Mouse (Mus musculus) spleen, postnatal 4 days (tissue): ENCODE results near the gene H2-T24.
A peak's percentile ranks its signal among the peaks of the same experiment; 100 is the strongest.
"Not testable (repeated sequence)": the region's sequence is repeated elsewhere in the genome, so short reads cannot be mapped to it uniquely, and the experiment has no call there.

Experiments used
- DNase-seq, 2 experiments: peaks; one replicate each; pipeline ENCODE4 v3.0.0; 2022; ENCODE audit warnings: low spot score in 2 of 2

The H2-T24 gene

GRCm38 (mm10) chr17:36020191-36021073 is at the start of gene H2-T24:
TSS of gene H2-T24 (minus strand) at chr17:36020560.
- DNase-seq = peak; percentile 79 to 87

- peak; percentile 83 to 95 for DNase-seq
These were observed 40.5 kb upstream of the H2-T24 start for GRCm38 (mm10) chr17:36060829-36061228.

GRCm38 (mm10) chr17:36058362-36058761 is 38.0 kb upstream of the H2-T24 start, which contains the start of gene Gm11127:
TSS of gene Gm11127 (minus strand) at chr17:36058371.
- DNase-seq = not testable (repeated sequence)

- DNase-seq = not testable (repeated sequence)
These were observed 37.6 kb upstream of the H2-T24 start for GRCm38 (mm10) chr17:36057927-36058326.

GRCm38 (mm10) chr17:36043286-36043685 is 22.9 kb upstream of the H2-T24 start:
- peak in 1 of 2 experiments; percentile 59 for DNase-seq

- peak; percentile 66 to 77 for DNase-seq
These were observed 22.3 kb upstream of the H2-T24 start, which contains the start of the genes H2-T22 and Gm6034 for GRCm38 (mm10) chr17:36042610-36043169. TSS of gene H2-T22 (minus strand) at chr17:36042747. TSS of gene Gm6034 (plus strand) at chr17:36042961.

- DNase-seq = peak; percentile 18 to 67
These were observed 21.7 kb upstream of the H2-T24 start for GRCm38 (mm10) chr17:36042055-36042454.

GRCm38 (mm10) chr17:36040604-36041003 is 20.2 kb upstream of the H2-T24 start:
- DNase-seq = peak in 1 of 2 experiments; percentile 57

- peak in 1 of 2 experiments; percentile 60 for DNase-seq
These were observed 15.8 kb upstream of the H2-T24 start for GRCm38 (mm10) chr17:36036126-36036525.

GRCm38 (mm10) chr17:36035010-36035638 is 14.8 kb upstream of the H2-T24 start:
- DNase-seq = peak; percentile 69 to 84

- DNase-seq = peak in 1 of 2 experiments; percentile 58
These were observed 14.2 kb upstream of the H2-T24 start for GRCm38 (mm10) chr17:36034524-36034923.

GRCm38 (mm10) chr17:36032351-36032875 is 12.1 kb upstream of the H2-T24 start, which contains the start of gene H2-T23:
TSS of gene H2-T23 (minus strand) at chr17:36032855.
- DNase-seq = peak; percentile 69 to 83

GRCm38 (mm10) chr17:36031583-36032331 is 11.4 kb upstream of the H2-T24 start:
- peak; percentile 65 to 74 for DNase-seq

- DNase-seq = peak in 1 of 2 experiments; percentile 61
These were observed 10.6 kb upstream of the H2-T24 start for GRCm38 (mm10) chr17:36030703-36031582.

GRCm38 (mm10) chr17:36030046-36030702 is 9.8 kb upstream of the H2-T24 start:
- DNase-seq = peak; percentile 52 to 66

GRCm38 (mm10) chr17:36028879-36029619 is 8.7 kb upstream of the H2-T24 start:
- DNase-seq = peak in 1 of 2 experiments; percentile 54

GRCm38 (mm10) chr17:36027663-36028062 is 7.3 kb upstream of the H2-T24 start:
- DNase-seq = no peak

GRCm38 (mm10) chr17:36025901-36026300 is 5.5 kb upstream of the H2-T24 start:
- peak in 1 of 2 experiments; percentile 45 for DNase-seq

GRCm38 (mm10) chr17:36025197-36025596 is 4.8 kb upstream of the H2-T24 start:
- DNase-seq = peak in 1 of 2 experiments; percentile 57
